Mouse (Mus musculus) Muller cell, postnatal 12 days (primary cell): ENCODE results near the gene Scarb1.

Source experiments
- DNase-seq: peaks from one replicate; pipeline ENCODE4 v3.0.0-alpha.2; 2015; ENCODE audit errors: inconsistent ontology term

Gene Scarb1

DNA sequence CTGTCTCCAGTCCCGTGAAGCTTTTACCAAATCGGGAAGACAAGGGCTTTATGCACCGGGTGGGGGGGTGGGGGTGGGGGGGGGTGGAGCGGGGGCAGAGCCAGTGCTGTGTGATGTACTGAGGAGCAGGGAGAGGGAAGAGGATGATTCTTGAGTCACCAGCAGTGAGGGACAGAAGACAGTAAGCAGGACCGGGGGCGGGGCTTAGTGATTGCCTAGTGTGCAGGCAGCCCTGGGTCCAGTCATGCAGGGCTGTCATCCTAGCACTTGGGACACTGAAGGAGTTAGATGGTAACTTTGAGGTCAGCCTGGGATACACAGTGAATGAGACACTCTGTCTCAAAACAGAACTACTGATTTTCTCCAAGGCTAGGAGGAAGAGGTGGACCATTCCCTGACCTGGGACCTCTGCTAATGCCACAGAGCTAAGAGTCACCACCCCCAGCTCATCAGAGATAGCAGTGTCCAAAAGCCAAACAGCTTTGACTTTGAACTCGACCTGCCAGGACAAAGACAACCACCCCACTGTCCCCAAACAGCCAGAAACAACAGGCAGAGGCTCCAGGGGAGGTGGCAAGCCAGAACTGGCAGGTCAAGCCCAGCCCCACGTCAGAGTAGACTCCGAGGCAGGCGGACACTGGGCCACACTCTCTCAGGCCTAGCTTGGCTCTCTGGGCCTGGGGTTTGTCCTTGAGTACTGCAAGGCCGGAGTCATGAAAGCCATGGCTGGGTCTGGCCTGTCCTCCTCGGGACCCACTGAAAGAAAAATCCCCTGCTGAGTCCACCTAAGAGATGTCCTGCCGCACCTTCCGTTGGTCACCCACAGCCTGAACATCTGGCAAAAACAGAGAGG lies 35.4 kb downstream of the Scarb1 start:
- peak; percentile 57 for DNase-seq

DNA sequence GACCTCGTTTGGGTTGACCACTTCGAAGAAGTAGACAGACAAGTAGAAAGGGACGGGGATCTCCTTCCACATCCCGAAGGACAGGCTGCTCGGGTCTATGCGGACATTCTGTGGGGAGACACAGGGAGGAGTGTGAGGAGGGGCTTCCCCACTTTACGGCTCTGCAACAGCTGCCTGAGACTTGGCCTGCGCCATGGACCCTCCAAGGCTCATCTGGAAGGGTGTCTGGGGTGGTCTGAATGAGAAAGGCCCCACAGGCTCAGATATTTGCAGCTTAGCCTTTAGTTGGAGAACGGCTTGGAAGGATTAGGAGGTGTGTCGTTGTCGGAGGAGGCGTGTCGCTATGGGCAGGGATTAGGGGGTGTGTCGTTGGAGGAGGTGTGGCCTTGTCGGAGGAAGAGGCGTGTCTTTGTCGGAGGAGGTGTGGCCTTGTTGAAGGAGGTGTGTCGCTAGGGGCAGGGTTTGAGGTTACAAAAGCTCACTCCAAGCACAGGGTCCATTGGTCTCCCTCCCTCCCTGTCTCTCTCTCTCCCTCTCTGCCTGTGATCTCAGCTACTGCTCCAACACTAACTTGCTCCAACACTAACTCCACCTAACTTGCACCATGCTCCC lies 36.5 kb downstream of the Scarb1 start:
- peak; percentile 20 for DNase-seq

GRCm38 (mm10) chr5:125303055-125303454 lies 37.8 kb downstream of the Scarb1 start:
- no peak for DNase-seq

DNA sequence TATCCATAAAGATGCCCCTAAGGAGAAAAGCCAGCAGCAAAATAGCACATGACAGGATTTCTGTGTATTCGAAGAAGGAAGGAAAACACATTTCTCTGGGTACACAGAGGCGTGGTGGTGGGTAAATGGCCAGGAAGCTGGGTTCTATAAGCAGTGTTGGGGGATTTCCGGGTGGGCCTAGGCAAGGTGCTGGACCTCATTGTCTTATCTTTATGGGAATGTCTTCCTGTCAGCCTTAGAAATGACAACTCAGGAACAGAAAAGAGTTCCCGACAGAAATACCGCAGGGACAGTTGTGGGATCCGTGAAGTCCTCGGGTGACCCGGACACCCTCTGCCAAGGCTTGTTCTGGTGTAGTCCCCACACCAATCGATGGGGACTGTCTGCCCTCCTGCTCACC lies 42.7 kb downstream of the Scarb1 start:
- DNase-seq, result no peak

DNA sequence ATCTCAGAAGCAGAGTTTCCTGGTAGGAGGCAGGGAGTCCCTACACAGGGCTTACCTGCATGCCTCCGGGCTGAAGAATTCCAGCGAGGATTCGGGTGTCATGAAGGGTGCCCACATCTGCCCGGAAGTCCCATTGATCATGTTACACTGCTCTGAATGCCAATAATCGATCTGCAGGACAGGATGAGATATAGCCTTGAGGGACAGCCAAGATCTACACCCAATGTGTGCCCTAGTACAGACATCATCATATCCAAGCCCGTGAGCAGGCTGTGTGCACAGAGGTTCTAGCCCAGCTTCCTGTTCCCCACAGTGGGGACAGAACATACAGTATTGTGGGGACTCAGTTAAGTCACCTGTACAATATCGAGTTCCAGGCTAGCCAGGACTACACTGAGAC lies 43.7 kb downstream of the Scarb1 start:
- no peak for DNase-seq

GRCm38 (mm10) chr5:125292951-125293350 lies 47.9 kb downstream of the Scarb1 start:
- DNase-seq, result no peak

- no peak for DNase-seq
Observed at GRCm38 (mm10) chr5:125291895-125292294, 49.0 kb downstream of the Scarb1 start.

DNA sequence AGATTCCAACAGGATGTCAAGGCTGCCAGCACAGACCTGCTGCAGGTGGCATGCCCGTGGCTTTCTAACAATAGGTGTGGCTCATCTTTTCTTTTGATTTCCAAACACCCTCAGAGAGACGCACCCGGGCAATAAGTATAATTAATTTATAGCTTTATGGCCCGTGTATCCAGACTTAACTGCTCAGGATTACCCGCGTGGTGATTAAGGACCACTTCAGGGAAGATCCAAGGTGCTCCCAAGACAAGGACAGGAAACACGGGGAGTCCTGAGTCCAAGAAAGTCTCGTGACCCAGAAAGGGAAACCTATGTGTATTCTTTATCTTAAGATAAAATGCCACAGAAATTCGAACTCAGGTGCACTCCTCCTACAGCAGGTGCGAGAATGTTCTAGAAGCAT lies 49.5 kb downstream of the Scarb1 start:
- DNase-seq, result no peak

DNA sequence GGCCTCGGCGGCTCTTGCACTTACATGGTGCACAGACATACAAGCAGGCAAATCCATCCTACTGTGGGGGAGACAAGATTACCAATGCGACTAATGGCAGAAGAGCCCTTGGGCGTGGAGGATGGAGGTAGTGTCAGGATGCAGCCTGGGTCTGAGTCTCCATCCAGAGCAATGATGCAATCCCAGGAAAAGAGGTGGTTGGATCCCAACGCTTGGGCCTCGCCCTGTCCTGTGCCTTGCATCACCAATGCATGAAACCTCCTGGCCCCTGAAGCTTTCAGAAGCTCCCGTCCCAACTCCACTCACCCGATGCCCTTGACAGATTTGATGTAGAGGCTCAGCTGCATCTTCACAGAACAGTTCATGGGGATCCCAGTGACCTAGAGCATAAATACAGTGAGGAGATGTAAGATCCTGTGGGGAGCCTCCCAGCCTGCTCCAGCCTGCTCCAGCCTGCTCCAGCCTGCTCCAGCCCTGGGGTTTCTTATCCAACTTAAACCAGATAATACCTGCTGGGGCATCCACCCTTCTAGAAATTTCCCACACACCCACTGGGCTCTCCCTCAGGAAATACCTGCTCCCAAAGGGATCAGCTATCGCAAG lies 53.7 kb downstream of the Scarb1 start:
- DNase-seq, result no peak

- DNase-seq, result no peak
Observed at GRCm38 (mm10) chr5:125286090-125286489, 54.8 kb downstream of the Scarb1 start.

GRCm38 (mm10) chr5:125283748-125284640 lies 56.9 kb downstream of the Scarb1 start:
- peak; percentile 75 for DNase-seq

DNA sequence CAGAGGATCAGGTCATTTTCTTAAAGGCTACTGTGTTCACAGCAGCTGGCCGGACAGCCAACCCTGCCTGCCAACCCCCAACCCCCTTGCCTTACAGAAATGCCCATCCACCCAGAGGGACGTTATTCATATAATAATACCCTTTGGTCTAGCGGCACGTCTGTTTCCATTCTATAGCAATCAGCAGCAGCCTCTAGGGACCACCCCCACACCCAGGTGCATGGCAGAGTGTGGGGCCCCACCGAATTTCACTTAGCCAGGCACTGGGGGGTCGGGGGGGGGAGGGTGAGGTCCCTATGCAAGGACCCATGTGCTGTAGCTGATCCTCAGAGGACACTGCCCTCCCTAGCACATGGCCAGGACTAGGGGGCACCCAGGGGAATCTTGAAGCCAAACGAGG lies 61.7 kb downstream of the Scarb1 start:
- no peak for DNase-seq

DNA sequence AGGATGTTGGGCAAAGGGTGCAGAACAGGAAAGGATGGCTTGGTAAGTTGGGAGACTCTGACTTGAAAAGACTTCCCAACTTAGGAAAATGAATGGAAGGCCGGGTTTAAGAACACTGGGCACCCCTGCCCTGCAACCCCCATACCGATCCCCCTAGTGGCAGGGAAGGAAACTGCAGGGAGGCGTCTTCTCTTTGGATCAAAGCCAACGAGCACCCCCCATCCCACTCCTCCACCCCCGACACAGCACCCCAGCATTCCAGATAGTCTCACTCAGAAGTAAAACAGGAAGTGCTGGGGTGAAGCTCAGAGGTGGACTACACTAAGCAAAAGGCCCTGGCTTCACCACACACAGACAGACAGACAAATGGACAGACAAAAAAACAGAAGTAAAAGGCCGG lies 62.6 kb downstream of the Scarb1 start:
- no peak for DNase-seq

DNA sequence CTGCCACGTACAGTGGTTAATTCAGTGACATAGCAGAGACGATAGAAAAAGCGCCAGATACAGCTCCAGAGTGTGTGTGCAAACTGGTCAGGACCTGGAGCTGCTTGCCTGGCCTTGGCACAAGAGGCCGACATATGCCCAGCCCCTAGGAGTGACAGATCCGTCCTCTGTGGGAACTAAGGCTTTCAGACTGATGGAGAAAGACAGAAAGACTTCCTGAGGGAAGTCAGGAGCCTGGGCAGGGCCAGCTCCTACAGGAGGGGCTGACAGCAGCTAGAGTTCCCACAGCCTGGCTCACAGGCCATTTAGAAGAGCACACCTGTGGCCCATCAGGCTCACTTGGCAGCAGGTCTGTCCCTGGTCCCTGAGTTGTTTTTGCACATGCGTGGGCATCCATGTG lies 63.6 kb downstream of the Scarb1 start:
- DNase-seq, result no peak

DNA sequence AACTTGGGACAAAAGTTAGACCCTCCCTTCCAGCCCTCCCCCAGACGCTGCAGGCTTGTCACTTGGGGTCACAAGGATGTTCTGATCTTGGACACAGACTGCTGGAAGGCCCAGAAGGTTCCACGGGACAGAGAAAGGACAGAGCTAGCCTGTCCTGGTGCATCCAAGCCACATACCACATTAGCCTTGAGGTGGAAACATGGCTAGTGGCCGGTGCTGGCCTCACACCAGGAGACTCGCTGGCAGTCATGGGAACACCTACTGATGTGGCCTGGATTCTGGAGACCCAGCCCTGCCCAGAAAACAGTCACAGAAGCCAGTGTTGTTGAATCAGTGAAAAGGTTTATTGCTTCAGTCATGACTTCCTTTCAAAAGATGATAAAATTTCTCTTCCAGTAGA lies 64.1 kb downstream of the Scarb1 start:
- peak; percentile 97 for DNase-seq

DNA sequence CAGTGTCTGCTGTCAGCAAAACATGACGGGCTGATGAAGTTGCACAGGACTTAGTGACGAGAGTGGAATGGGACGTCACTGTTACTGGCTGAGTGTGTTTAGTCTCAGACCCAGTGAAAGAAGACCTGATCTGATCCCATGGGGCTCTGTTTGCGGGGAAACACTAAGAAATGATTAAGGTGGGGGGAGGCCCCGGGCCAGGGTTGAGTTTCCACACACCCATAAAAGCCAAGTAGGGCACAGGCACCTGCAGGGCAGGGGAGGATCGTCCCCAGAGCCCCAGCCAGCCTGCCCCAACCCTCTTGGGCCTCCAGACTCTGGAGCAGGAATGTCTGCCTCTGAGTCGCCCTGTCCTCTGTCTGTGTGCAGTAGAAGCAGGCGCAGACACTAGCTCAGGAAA lies 65.6 kb downstream of the Scarb1 start:
- no peak for DNase-seq

- no peak for DNase-seq
Observed at GRCm38 (mm10) chr5:125274773-125275172, 66.1 kb downstream of the Scarb1 start.

GRCm38 (mm10) chr5:125274182-125274581 lies 66.7 kb downstream of the Scarb1 start:
- DNase-seq, result no peak

GRCm38 (mm10) chr5:125273666-125274109 lies 67.2 kb downstream of the Scarb1 start:
- peak; percentile 87 for DNase-seq

DNA sequence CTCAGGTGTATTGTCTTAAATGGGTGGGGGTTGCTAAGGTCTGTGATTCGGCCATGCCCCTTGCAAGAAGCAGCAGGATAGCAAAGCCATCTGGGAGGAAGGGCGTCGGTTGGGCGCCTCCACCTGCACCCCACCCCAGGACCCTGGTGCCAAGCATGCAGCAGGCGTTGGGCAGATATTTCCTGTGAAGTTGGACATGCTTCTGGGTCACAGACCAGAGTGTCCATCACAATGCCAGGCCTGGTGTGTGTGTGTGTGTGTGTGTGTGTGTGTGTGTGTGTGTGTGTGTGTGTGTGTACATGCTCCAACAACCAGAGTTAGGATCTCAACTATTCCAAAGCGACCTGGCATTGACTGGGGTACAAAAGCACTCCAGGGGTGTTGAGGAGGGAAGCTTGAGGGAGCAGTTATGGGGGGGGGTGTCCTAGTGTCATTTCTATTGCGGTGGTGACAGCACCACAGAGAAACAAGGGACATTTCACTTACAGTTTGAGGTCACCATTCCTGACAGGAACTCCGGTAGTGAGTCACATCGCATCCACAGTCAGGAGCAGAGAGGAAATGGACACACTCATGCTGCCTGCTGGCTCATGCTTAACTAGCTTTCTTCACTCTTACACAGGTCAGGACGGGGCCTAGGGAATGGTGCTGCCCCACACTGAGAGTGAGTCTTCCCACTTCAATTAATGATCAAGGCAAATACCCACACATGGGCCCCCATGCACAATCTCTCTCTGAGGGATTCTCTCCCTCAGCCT lies 68.5 kb downstream of the Scarb1 start:
- no peak for DNase-seq
